Comparison of ENCODE assay signal across 10 mouse cellular contexts in genomic region chr5:103336689-103337490, GRCm38 (mm10).
DNase-seq lines count a peak whose midpoint lies in the region; ATAC-seq and TF ChIP-seq lines count a peak whose summit lies in the region.
"Had no signal": no experiment of that assay in that cellular context is flagged by ENCODE, and none has a peak within 500 bp of the region (broad histone marks: within the 10 kb centered on the region; RNA-seq: fewer than 3 reads in every experiment).

No protein-coding gene starts in this region.

- TF ChIP-seq CTCF in intestine, postnatal 0 days (IDR thresholded peaks at IDR 0.05; ENCODE audit: low read depth) = no peak
- no peak for TF ChIP-seq CTCF in thymus, adult 2 months (IDR thresholded peaks at IDR 0.05; ENCODE audit: borderline replicate concordance, control insufficient read depth, extremely low read depth, insufficient read depth, low read length, poor library complexity)

- H3K9me3 ChIP-seq in intestine, embryonic 14.5 days (ENCODE audit: control insufficient read depth, low read length) = no peaks in the 10 kb centered on the region
- H3K9me3 ChIP-seq in intestine, postnatal 0 days (ENCODE audit: control insufficient read depth) = no peaks in the 10 kb centered on the region
- no peaks in the 10 kb centered on the region for H3K9me3 ChIP-seq in forebrain, embryonic 13.5 days (replicated peaks)
- H3K9me3 ChIP-seq in midbrain, embryonic 11.5 days (ENCODE audit: control insufficient read depth, low read length) = no peaks in the 10 kb centered on the region

- WGBS in intestine, embryonic 14.5 days = 13% methylated on average over 11 of the region's 11 CpGs
- WGBS in intestine, postnatal 0 days = 25% methylated on average over 11 of the region's 11 CpGs
- 6% methylated on average over 11 of the region's 11 CpGs for WGBS in forebrain, embryonic 13.5 days
- 10% methylated on average over 11 of the region's 11 CpGs for WGBS in midbrain, embryonic 11.5 days
- WGBS in thymus, adult 2 months = 57% methylated on average over 11 of the region's 11 CpGs

- no peak for TF ChIP-seq POLR2A in thymus, adult 2 months (IDR thresholded peaks at IDR 0.05; ENCODE audit: control insufficient read depth, extremely low read depth, insufficient read depth, low read length, poor library complexity)

- H3K4me2 ChIP-seq in intestine, embryonic 14.5 days (ENCODE audit: low read length) = peak overlapping the region; percentile 36
- no peak overlapping the region for H3K4me2 ChIP-seq in intestine, postnatal 0 days (replicated peaks; ENCODE audit: low read depth)
- peak overlapping the region; percentile 51 for H3K4me2 ChIP-seq in forebrain, embryonic 13.5 days
- H3K4me2 ChIP-seq in midbrain, embryonic 11.5 days = peak overlapping the region; percentile 37
- H3K4me2 ChIP-seq: liver, embryonic 11.5 days had no signal

- no peak overlapping the region for H3K9ac ChIP-seq in intestine, embryonic 14.5 days (ENCODE audit: low read length)
- no peak overlapping the region for H3K9ac ChIP-seq in intestine, postnatal 0 days (ENCODE audit: low read depth, low read length)
- 0 out of 2 replicates have a peak overlapping the region, but pooled peaks have one; percentile 45 for H3K9ac ChIP-seq in forebrain, embryonic 13.5 days
- no peak overlapping the region; the same call in 1 of the 2 replicates for H3K9ac ChIP-seq in midbrain, embryonic 11.5 days (ENCODE audit: low read length)

- DNase-seq in intestine, embryonic 14.5 days (ENCODE audit: low spot score) = peak; percentile 45
- DNase-seq in embryo, embryonic 10.5 days (ENCODE audit: low spot score) = peak; percentile 71
- DNase-seq in midbrain, embryonic 11.5 days (ENCODE audit: low spot score, missing footprints) = no peak
- DNase-seq in thymus, adult 2 months = no peak
- no peak for DNase-seq in cerebellum, adult 9-11 months

- no peak overlapping the region for H3K27ac ChIP-seq in intestine, embryonic 14.5 days (ENCODE audit: low read depth)
- H3K27ac ChIP-seq in intestine, postnatal 0 days (ENCODE audit: low read depth, low read length) = no peak overlapping the region
- peak overlapping the region; percentile 88 for H3K27ac ChIP-seq in forebrain, embryonic 13.5 days
- H3K27ac ChIP-seq in midbrain, embryonic 11.5 days (ENCODE audit: low read depth, low read length) = peak overlapping the region; percentile 31; the same call in 1 of the 2 replicates
- H3K27ac ChIP-seq in thymus, adult 2 months (ENCODE audit: control insufficient read depth, insufficient read depth, low read length) = no peak overlapping the region

- H3K4me3 ChIP-seq in intestine, embryonic 14.5 days (ENCODE audit: low read depth, low read length) = no peak overlapping the region
- no peak overlapping the region for H3K4me3 ChIP-seq in intestine, postnatal 0 days (ENCODE audit: low read depth, low read length)
- peak overlapping the region; percentile 15 for H3K4me3 ChIP-seq in forebrain, embryonic 13.5 days
- H3K4me3 ChIP-seq in midbrain, embryonic 11.5 days (ENCODE audit: low read depth, low read length) = no peak overlapping the region
- H3K4me3 ChIP-seq in thymus, adult 2 months (ENCODE audit: control insufficient read depth, insufficient read depth, low read length) = no peak overlapping the region

- no peaks in the 10 kb centered on the region for H3K27me3 ChIP-seq in intestine, embryonic 14.5 days (replicated peaks; ENCODE audit: control insufficient read depth, insufficient read depth, low read length)
- no peaks in the 10 kb centered on the region for H3K27me3 ChIP-seq in intestine, postnatal 0 days (replicated peaks; ENCODE audit: control insufficient read depth, insufficient read depth, low read length)
- peaks cover 23% of the 10 kb centered on the region for H3K27me3 ChIP-seq in forebrain, embryonic 13.5 days
- peaks cover 9% of the 10 kb centered on the region; the same call in 1 of the 2 replicates for H3K27me3 ChIP-seq in midbrain, embryonic 11.5 days (ENCODE audit: control insufficient read depth, insufficient read depth, low read length)
- H3K27me3 ChIP-seq in thymus, adult 2 months (ENCODE audit: control insufficient read depth, insufficient read depth, low read length) = no peaks in the 10 kb centered on the region

- no peaks in the 10 kb centered on the region for H3K36me3 ChIP-seq in intestine, embryonic 14.5 days (ENCODE audit: control insufficient read depth, insufficient read depth, low read length)
- H3K36me3 ChIP-seq in intestine, postnatal 0 days (ENCODE audit: control insufficient read depth, insufficient read depth) = no peaks in the 10 kb centered on the region
- no peaks in the 10 kb centered on the region for H3K36me3 ChIP-seq in forebrain, embryonic 13.5 days (ENCODE audit: poor library complexity, severe bottlenecking)
- H3K36me3 ChIP-seq in midbrain, embryonic 11.5 days (ENCODE audit: control insufficient read depth, insufficient read depth, low read length) = no peaks in the 10 kb centered on the region
- H3K36me3 ChIP-seq in thymus, adult 2 months (ENCODE audit: control insufficient read depth, insufficient read depth, low read length) = no peaks in the 10 kb centered on the region
- H3K36me3 ChIP-seq: G1E had no signal

- H3K4me1 ChIP-seq in intestine, embryonic 14.5 days (replicated peaks; ENCODE audit: control insufficient read depth, insufficient read depth, low read length) = peaks cover 12% of the 10 kb centered on the region
- H3K4me1 ChIP-seq in intestine, postnatal 0 days (replicated peaks; ENCODE audit: control insufficient read depth, insufficient read depth, low read length) = no peaks in the 10 kb centered on the region
- peaks cover 39% of the 10 kb centered on the region for H3K4me1 ChIP-seq in forebrain, embryonic 13.5 days
- peaks cover 20% of the 10 kb centered on the region for H3K4me1 ChIP-seq in midbrain, embryonic 11.5 days (ENCODE audit: control insufficient read depth, insufficient read depth, low read length)
- H3K4me1 ChIP-seq in thymus, adult 2 months (replicated peaks; ENCODE audit: control insufficient read depth, insufficient read depth, low read length) = no peaks in the 10 kb centered on the region

- peak; percentile 53; the same call in 1 of the 2 replicates for ATAC-seq in intestine, embryonic 14.5 days (replicated peaks; ENCODE audit: low FRiP score, low TSS enrichment, low read depth)
- no peak for ATAC-seq in intestine, postnatal 0 days
- peak; percentile 69 for ATAC-seq in forebrain, embryonic 13.5 days
- peak; percentile 87 for ATAC-seq in midbrain, embryonic 11.5 days (ENCODE audit: low FRiP score)
- ATAC-seq in granulocyte monocyte progenitor cell, adult 5-6 weeks (replicated peaks; ENCODE audit: poor library complexity, severe bottlenecking) = no peak

Comparison
In these comparisons a context has a peak if more than half of its experiments do, and no peak if none do; other contexts are left out.
1. ATAC-seq: peak in intestine, embryonic 14.5 days (single experiment), forebrain, embryonic 13.5 days (single experiment) and midbrain, embryonic 11.5 days (single experiment); none in intestine, postnatal 0 days (single experiment) and granulocyte monocyte progenitor cell, adult 5-6 weeks (single experiment).
2. DNase-seq: peak in intestine, embryonic 14.5 days (single experiment) and embryo, embryonic 10.5 days (single experiment); none in midbrain, embryonic 11.5 days (single experiment), thymus, adult 2 months (single experiment) and cerebellum, adult 9-11 months (single experiment).
3. H3K27ac ChIP-seq: peak in forebrain, embryonic 13.5 days (single experiment) and midbrain, embryonic 11.5 days (single experiment); none in intestine, embryonic 14.5 days (single experiment), intestine, postnatal 0 days (single experiment) and thymus, adult 2 months (single experiment).